Comparison of ENCODE assay signal across 20 mouse cellular contexts in the genomic region with DNA sequence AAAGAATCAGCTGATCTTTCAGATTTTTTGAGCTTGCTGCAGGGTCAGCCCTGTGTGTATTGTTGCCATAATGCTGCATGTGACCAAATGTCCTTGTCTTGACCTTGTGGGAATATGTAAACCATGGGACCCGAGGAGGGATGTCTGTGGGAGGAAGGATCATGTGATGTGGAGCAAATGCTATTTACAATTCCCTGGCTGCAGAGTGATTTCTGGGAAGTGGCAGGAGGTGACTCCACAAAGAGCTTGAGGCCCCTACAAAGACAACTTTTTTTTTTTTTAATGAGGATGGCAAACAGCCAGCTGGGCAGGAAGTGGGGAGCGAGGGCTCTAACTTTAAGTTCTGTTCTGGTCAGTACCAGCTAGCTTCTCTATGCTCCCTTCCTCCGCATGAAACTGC. TPM values are rescaled to one million over a fixed set of nuclear protein-coding genes. Genes with fewer than 3 reads are reported as not detected.
DNase-seq lines count a peak whose midpoint lies in the region; ATAC-seq and TF ChIP-seq lines count a peak whose summit lies in the region.
"Had no signal": no experiment of that assay in that cellular context is flagged by ENCODE, and none has a peak within 500 bp of the region (broad histone marks: within the 10 kb centered on the region; RNA-seq: fewer than 3 reads in every experiment).

No protein-coding gene starts in this region.

- H3K27ac ChIP-seq in heart, adult 2 months, result peak overlapping the region; percentile 45
- no peak overlapping the region for H3K27ac ChIP-seq in kidney, adult 2 months (ENCODE audit: insufficient read depth, low read depth, low read length)
- H3K27ac ChIP-seq in stomach, postnatal 0 days (replicated peaks), result peak overlapping the region; percentile 18; the same call in 1 of the 2 replicates
- no peak overlapping the region for H3K27ac ChIP-seq in forebrain, embryonic 15.5 days (replicated peaks)
- H3K27ac ChIP-seq: embryonic facial prominence, embryonic 15.5 days; liver, embryonic 14.5 days; midbrain, embryonic 12.5 days had no signal

- TF ChIP-seq POLR2A in heart, adult 2 months (IDR thresholded peaks at IDR 0.05; ENCODE audit: insufficient read depth, low read depth, low read length), result no peak
- no peak for TF ChIP-seq POLR2A in kidney, adult 2 months (IDR thresholded peaks at IDR 0.05; ENCODE audit: low read depth, low read length)

- 0 out of 2 replicates have a peak overlapping the region, but pooled peaks have one; percentile 17 for H3K9ac ChIP-seq in heart, adult 2 months (ENCODE audit: low read depth, low read length)
- H3K9ac ChIP-seq in stomach, postnatal 0 days (ENCODE audit: low read length), result no peak overlapping the region
- H3K9ac ChIP-seq in forebrain, embryonic 15.5 days (replicated peaks), result no peak overlapping the region
- H3K9ac ChIP-seq: embryonic facial prominence, embryonic 15.5 days; liver, embryonic 14.5 days; midbrain, embryonic 12.5 days had no signal

- H3K27me3 ChIP-seq in heart, adult 2 months (ENCODE audit: control insufficient read depth, insufficient read depth, low read length), result no peaks in the 10 kb centered on the region
- H3K27me3 ChIP-seq in kidney, adult 2 months (replicated peaks; ENCODE audit: control insufficient read depth, insufficient read depth, low read length), result no peaks in the 10 kb centered on the region
- no peaks in the 10 kb centered on the region for H3K27me3 ChIP-seq in stomach, postnatal 0 days (ENCODE audit: control insufficient read depth, insufficient read depth, low read length)
- no peaks in the 10 kb centered on the region for H3K27me3 ChIP-seq in forebrain, embryonic 15.5 days
- H3K27me3 ChIP-seq: embryonic facial prominence, embryonic 15.5 days; midbrain, embryonic 12.5 days had no signal

- no peaks in the 10 kb centered on the region for H3K9me3 ChIP-seq in stomach, postnatal 0 days (ENCODE audit: control insufficient read depth, low read length)
- no peaks in the 10 kb centered on the region for H3K9me3 ChIP-seq in forebrain, embryonic 15.5 days
- H3K9me3 ChIP-seq: embryonic facial prominence, embryonic 15.5 days; midbrain, embryonic 12.5 days had no signal

- H3K79me2 ChIP-seq in heart, adult 2 months (replicated peaks; ENCODE audit: control insufficient read depth, insufficient read depth, low read length), result no peaks in the 10 kb centered on the region

- no peak for DNase-seq in heart, adult 2 months
- DNase-seq in heart, postnatal 25 days (ENCODE audit: low spot score), result no peak
- peak; percentile 53 for DNase-seq in kidney, adult 2 months
- no peak for DNase-seq in kidney, postnatal 25 days
- DNase-seq in ovary, adult 18-20 months (ENCODE audit: low spot score), result peak; percentile 25
- DNase-seq in ovary, postnatal 10 days (ENCODE audit: low spot score), result no peak
- DNase-seq in stomach, postnatal 0 days (ENCODE audit: low spot score), result peak; percentile 29
- DNase-seq: adrenal gland, adult 2 months; cerebellum, postnatal 36 days; gastrocnemius, postnatal 25 days; right cerebral cortex, postnatal 14 days; thymus, postnatal 36 days had no signal

- TF ChIP-seq EP300 in heart, adult 2 months (IDR thresholded peaks at IDR 0.05; ENCODE audit: insufficient read depth, low read depth, low read length), result no peak
- no peak for TF ChIP-seq EP300 in stomach, postnatal 0 days (optimal IDR thresholded peaks at IDR 0.05)

- TF ChIP-seq CTCF in heart, adult 2 months (IDR thresholded peaks at IDR 0.05), result no peak
- no peak for TF ChIP-seq CTCF in kidney, adult 2 months (conservative IDR thresholded peaks at IDR 0.05; ENCODE audit: insufficient read depth, insufficient read length, low read depth, low read length)
- TF ChIP-seq CTCF in stomach, postnatal 0 days (IDR thresholded peaks at IDR 0.05; ENCODE audit: low read depth), result no peak

- no peak overlapping the region for H3K4me3 ChIP-seq in heart, adult 2 months
- no peak overlapping the region for H3K4me3 ChIP-seq in kidney, adult 2 months (ENCODE audit: insufficient read depth, low read depth, low read length)
- no peak overlapping the region for H3K4me3 ChIP-seq in stomach, postnatal 0 days (ENCODE audit: low read depth, low read length)
- no peak overlapping the region for H3K4me3 ChIP-seq in forebrain, embryonic 15.5 days
- H3K4me3 ChIP-seq: embryonic facial prominence, embryonic 15.5 days; midbrain, embryonic 12.5 days had no signal

- peaks cover 9% of the 10 kb centered on the region for H3K36me3 ChIP-seq in heart, adult 2 months (ENCODE audit: control insufficient read depth, insufficient read depth, low read length)
- no peaks in the 10 kb centered on the region for H3K36me3 ChIP-seq in kidney, adult 2 months (ENCODE audit: control insufficient read depth, insufficient read depth, low read length)
- no peaks in the 10 kb centered on the region for H3K36me3 ChIP-seq in stomach, postnatal 0 days (ENCODE audit: control insufficient read depth, insufficient read depth, low read length)
- H3K36me3 ChIP-seq in forebrain, embryonic 15.5 days, result no peaks in the 10 kb centered on the region
- H3K36me3 ChIP-seq: embryonic facial prominence, embryonic 15.5 days; G1E; midbrain, embryonic 12.5 days had no signal

- no peak overlapping the region for H3K4me2 ChIP-seq in stomach, postnatal 0 days (replicated peaks; ENCODE audit: low read depth)
- H3K4me2 ChIP-seq in forebrain, embryonic 15.5 days (replicated peaks), result no peak overlapping the region
- H3K4me2 ChIP-seq: embryonic facial prominence, embryonic 15.5 days; midbrain, embryonic 12.5 days had no signal

- peak; percentile 67 for ATAC-seq in stomach, postnatal 0 days (ENCODE audit: low FRiP score, low TSS enrichment)
- no peak for ATAC-seq in forebrain, embryonic 15.5 days (replicated peaks)
- ATAC-seq: forebrain, embryonic 16.5 days had no signal

- intact Hi-C loops in heart, adult 2 months (cut with DNase I), result loop anchor here (2.0 kb wide), 1 partner anchor 13 kb away; no protein-coding TSS in a partner anchor
- intact Hi-C loops in heart, postnatal 25 days (cut with DNase I), result no loop called here

- 30% methylated on average over 3 of the region's 3 CpGs for whole genome bisulfite sequencing in heart, adult 2 months
- 20% methylated on average over 3 of the region's 3 CpGs for WGBS in kidney, adult 2 months
- 25% methylated on average over 3 of the region's 3 CpGs for WGBS in stomach, postnatal 0 days
- WGBS in forebrain, embryonic 15.5 days, result 44% methylated on average over 3 of the region's 3 CpGs

- H3K4me1 ChIP-seq in heart, adult 2 months (ENCODE audit: control insufficient read depth, insufficient read depth, low read length), result peaks cover 24% of the 10 kb centered on the region
- 0 out of 2 replicates have a peak, but pooled peaks cover 5% of the 10 kb centered on the region for H3K4me1 ChIP-seq in kidney, adult 2 months (ENCODE audit: control insufficient read depth, insufficient read depth, low read length)
- peaks cover 4% of the 10 kb centered on the region; the same call in 1 of the 2 replicates for H3K4me1 ChIP-seq in stomach, postnatal 0 days (replicated peaks; ENCODE audit: control insufficient read depth, insufficient read depth)
- 0 out of 2 replicates have a peak, but pooled peaks cover 8% of the 10 kb centered on the region for H3K4me1 ChIP-seq in forebrain, embryonic 15.5 days

RNA-seq across cellular contexts. Expression of gene Adgrf1, which starts 20.5 kb away (rescaled TPM):
- total RNA-seq in heart, adult 2 months (2021), result not detected
- 0.02 and 0.12 TPM in 2 replicates for polyA plus RNA-seq in heart, adult 2 months (2012; rRNA removed)
- not detected for total RNA-seq in heart, postnatal 25 days (2021)
- 0.92 and 1.8 TPM in 2 replicates for polyA plus RNA-seq in kidney, adult 2 months (2012; rRNA removed)
- 0.17 and 0.29 TPM in 2 replicates for polyA plus RNA-seq in stomach, postnatal 0 days (2015; fragmentation: Nextera tagmentation; extraction: Ambion mirVana)
- polyA plus RNA-seq in forebrain, embryonic 15.5 days (2015; fragmentation: Nextera tagmentation; extraction: Ambion mirVana), result not detected in 2 replicates
- total RNA-seq: adrenal gland, adult 2 months; left cerebral cortex, postnatal 10 days had no signal
- polyA plus RNA-seq: adrenal gland, adult 2 months; forebrain, embryonic 16.5 days; G1E; midbrain, embryonic 12.5 days; neural tube, embryonic 14.5 days had no signal

Comparison
In these comparisons a context has a peak if more than half of its experiments do, and no peak if none do; other contexts are left out.
1. DNase-seq: peak in kidney, adult 2 months (single experiment), ovary, adult 18-20 months (single experiment) and stomach, postnatal 0 days (single experiment); none in heart, adult 2 months (0 of 2), heart, postnatal 25 days (single experiment), kidney, postnatal 25 days (0 of 2) and ovary, postnatal 10 days (single experiment).
2. H3K27ac ChIP-seq: peak in heart, adult 2 months (single experiment) and stomach, postnatal 0 days (single experiment); none in kidney, adult 2 months (single experiment) and forebrain, embryonic 15.5 days (single experiment).